Mouse (Mus musculus) heart, embryonic 16.5 days (tissue): ENCODE measurements at regions not wholly inside any gene's neighbourhood (a gene's known extent, or its start where the extent isn't known, plus 50 kb on each side); places are given as distances from the start of the nearest gene placed in this dataset.
A peak's percentile ranks its signal among the peaks of the same experiment; 100 is the strongest.

Source experiments
- ATAC-seq: fragments of 200-750 bp; cut with Nextera tagmentation; replicated peaks from 2 replicates; pipeline ENCODE4 v1.8.0; 2017; ENCODE audit warnings: moderate number of reproducible peaks; ENCODE audit not compliant: insufficient read depth, low FRiP score; ENCODE audit errors: extremely low read depth
- H3K27ac ChIP-seq: fragments of 300-500 bp; sonication (generic); 2 replicates; pipeline ENCODE4 v1.5.1; 2014; ENCODE audit warnings: mild to moderate bottlenecking, low read length, control low read depth, moderate library complexity
- H3K27me3 ChIP-seq: fragments of 300-500 bp; sonication (generic); 2 replicates; pipeline ENCODE4 v1.6.1; 2014; ENCODE audit warnings: low read length, mixed read lengths; ENCODE audit not compliant: control insufficient read depth, insufficient read depth
- H3K36me3 ChIP-seq: fragments of 300-500 bp; sonication (generic); 2 replicates; pipeline ENCODE4 v1.6.1; 2014; ENCODE audit not compliant: control insufficient read depth, insufficient read depth
- H3K4me1 ChIP-seq: fragments of 300-500 bp; sonication (generic); 2 replicates; pipeline ENCODE4 v1.6.1; 2014; ENCODE audit warnings: low read length, mixed read lengths; ENCODE audit not compliant: control insufficient read depth, insufficient read depth
- H3K4me2 ChIP-seq: fragments of 300-500 bp; sonication (generic); 2 replicates; pipeline ENCODE4 v1.6.1; 2014; ENCODE audit warnings: low read depth, mild to moderate bottlenecking, control low read depth, low read length
- H3K4me3 ChIP-seq: fragments of 300-500 bp; sonication (generic); 2 replicates; pipeline ENCODE4 v1.5.1; 2014; ENCODE audit warnings: mild to moderate bottlenecking, control low read depth, low read length
- H3K9ac ChIP-seq: fragments of 300-500 bp; sonication (generic); 2 replicates; pipeline ENCODE4 v1.6.1; 2014; ENCODE audit warnings: low read length, control low read depth
- H3K9me3 ChIP-seq: fragments of 300-500 bp; sonication (generic); replicated peaks from 2 replicates; pipeline ENCODE4 v1.6.1; 2016; ENCODE audit warnings: low read length; ENCODE audit not compliant: control insufficient read depth
- WGBS: fragments of 180-500 bp; shearing (Covaris S2); extraction: QIAGEN DNeasy Blood & Tissue Kit; methylation state at CpG from one replicate; pipeline ENCODE4 v1.1.7; 2014; 5-methylcytosine and 5-hydroxymethylcytosine counted together

GRCm38 (mm10) chr4:95456943-95457342 lies 100.4 kb upstream of the Fggy start:
- whole genome bisulfite sequencing, result 73% methylated on average over 5 of the region's 5 CpGs
- ATAC-seq, result no peak
- Histone ChIP-seq H3K4me1 (no peaks in the 10 kb centered on the region), H3K27ac (no peak overlapping the region), H3K9me3 (no peaks in the 10 kb centered on the region), H3K4me2 (no peak overlapping the region), H3K4me3 (no peak overlapping the region), H3K27me3 (no peaks in the 10 kb centered on the region), H3K9ac (no peak overlapping the region), H3K36me3 (no peaks in the 10 kb centered on the region)

GRCm38 (mm10) chr4:95462476-95462875 lies 94.8 kb upstream of the Fggy start:
- Histone ChIP-seq H3K9ac (no peak overlapping the region), H3K36me3 (no peaks in the 10 kb centered on the region), H3K4me1 (no peaks in the 10 kb centered on the region), H3K9me3 (no peaks in the 10 kb centered on the region), H3K4me2 (no peak overlapping the region), H3K27ac (no peak overlapping the region), H3K4me3 (no peak overlapping the region), H3K27me3 (no peaks in the 10 kb centered on the region)
- ATAC-seq, result no peak
- WGBS, result 50% methylated on average over 3 of the region's 3 CpGs

- H3K4me3 ChIP-seq, result no peak overlapping the region
- no peak overlapping the region for H3K4me2 ChIP-seq
- no peaks in the 10 kb centered on the region for H3K27me3 ChIP-seq
- H3K36me3 ChIP-seq, result no peaks in the 10 kb centered on the region
- ATAC-seq, result no peak
- H3K9me3 ChIP-seq, result no peaks in the 10 kb centered on the region
- H3K27ac ChIP-seq, result no peak overlapping the region
- H3K9ac ChIP-seq, result no peak overlapping the region
- 69% methylated on average over 8 of the region's 8 CpGs for WGBS
- H3K4me1 ChIP-seq, result no peaks in the 10 kb centered on the region
Observed at GRCm38 (mm10) chr4:95463082-95463825, 94.1 kb upstream of the Fggy start.

GRCm38 (mm10) chr4:95466647-95467046 lies 90.7 kb upstream of the Fggy start:
- H3K27me3 ChIP-seq, result no peaks in the 10 kb centered on the region
- H3K9ac ChIP-seq, result no peak overlapping the region
- H3K4me1 ChIP-seq, result no peaks in the 10 kb centered on the region
- no peak overlapping the region for H3K4me3 ChIP-seq
- no peak overlapping the region for H3K4me2 ChIP-seq
- H3K36me3 ChIP-seq, result no peaks in the 10 kb centered on the region
- no peak overlapping the region for H3K27ac ChIP-seq
- WGBS, result 27% methylated on average over 2 of the region's 2 CpGs
- no peaks in the 10 kb centered on the region for H3K9me3 ChIP-seq
- ATAC-seq, result no peak; the same call in 1 of the 2 replicates

GRCm38 (mm10) chr4:95467526-95467925 lies 89.8 kb upstream of the Fggy start:
- no peaks in the 10 kb centered on the region for H3K4me1 ChIP-seq
- 70% methylated on average over 2 of the region's 2 CpGs for WGBS
- no peaks in the 10 kb centered on the region for H3K27me3 ChIP-seq
- no peak overlapping the region for H3K4me3 ChIP-seq
- H3K9me3 ChIP-seq, result no peaks in the 10 kb centered on the region
- no peak overlapping the region for H3K27ac ChIP-seq
- no peak overlapping the region for H3K9ac ChIP-seq
- no peaks in the 10 kb centered on the region for H3K36me3 ChIP-seq
- no peak overlapping the region for H3K4me2 ChIP-seq
- ATAC-seq, result no peak

- ATAC-seq, result no peak
- H3K4me1 ChIP-seq, result no peaks in the 10 kb centered on the region
- H3K27ac ChIP-seq, result no peak overlapping the region
- no peaks in the 10 kb centered on the region for H3K27me3 ChIP-seq
- 63% methylated on average over 5 of the region's 5 CpGs for WGBS
- no peak overlapping the region for H3K4me2 ChIP-seq
- no peaks in the 10 kb centered on the region for H3K36me3 ChIP-seq
- no peak overlapping the region for H3K9ac ChIP-seq
- no peaks in the 10 kb centered on the region for H3K9me3 ChIP-seq
- H3K4me3 ChIP-seq, result no peak overlapping the region
Observed at GRCm38 (mm10) chr4:95474726-95475406, 82.4 kb upstream of the Fggy start.

GRCm38 (mm10) chr4:95476071-95476724 lies 81.1 kb upstream of the Fggy start:
- Histone ChIP-seq H3K27me3 (no peaks in the 10 kb centered on the region), H3K4me1 (no peaks in the 10 kb centered on the region), H3K9ac (no peak overlapping the region), H3K27ac (no peak overlapping the region), H3K4me3 (no peak overlapping the region), H3K9me3 (no peaks in the 10 kb centered on the region), H3K36me3 (no peaks in the 10 kb centered on the region), H3K4me2 (no peak overlapping the region)
- WGBS, result 73% methylated on average over 12 of the region's 12 CpGs
- no peak for ATAC-seq

GRCm38 (mm10) chr4:95483571-95483970 lies 73.7 kb upstream of the Fggy start:
- Histone ChIP-seq H3K9me3 (no peaks in the 10 kb centered on the region), H3K27ac (no peak overlapping the region; the same call in 1 of the 2 replicates), H3K4me2 (no peak overlapping the region), H3K4me1 (peaks cover 3% of the 10 kb centered on the region; the same call in 1 of the 2 replicates), H3K9ac (no peak overlapping the region), H3K27me3 (no peaks in the 10 kb centered on the region), H3K4me3 (no peak overlapping the region), H3K36me3 (no peaks in the 10 kb centered on the region)
- WGBS, result 40% methylated on average over 6 of the region's 6 CpGs
- peak; percentile 52 for ATAC-seq

- H3K4me3 ChIP-seq, result no peak overlapping the region
- ATAC-seq, result no peak
- no peak overlapping the region for H3K27ac ChIP-seq
- H3K36me3 ChIP-seq, result no peaks in the 10 kb centered on the region
- H3K4me1 ChIP-seq, result peaks cover 3% of the 10 kb centered on the region; the same call in 1 of the 2 replicates
- H3K9ac ChIP-seq, result no peak overlapping the region
- 62% methylated on average over 7 of the region's 7 CpGs for WGBS
- no peak overlapping the region for H3K4me2 ChIP-seq
- no peaks in the 10 kb centered on the region for H3K27me3 ChIP-seq
- H3K9me3 ChIP-seq, result no peaks in the 10 kb centered on the region
Observed at GRCm38 (mm10) chr4:95487323-95487722, 70.0 kb upstream of the Fggy start.
